Mouse (Mus musculus): ENCODE results near the gene Cenpf. TPM values are rescaled to one million over a fixed set of nuclear protein-coding genes. Genes with fewer than 3 reads are reported as not detected.

The Cenpf gene
- polyA plus RNA-seq (2021; fragmentation: Nextera tagmentation) = 0.33 and 0.48 TPM in 2 replicates
- long read RNA-seq, experiment 1 = 0 reads
- long read RNA-seq, experiment 2, partial matches to known transcripts = 0 of 1 reads
- long read RNA-seq, experiment 2, other reads (novel, unspliced or antisense) = 1 of 1 reads

DNA sequence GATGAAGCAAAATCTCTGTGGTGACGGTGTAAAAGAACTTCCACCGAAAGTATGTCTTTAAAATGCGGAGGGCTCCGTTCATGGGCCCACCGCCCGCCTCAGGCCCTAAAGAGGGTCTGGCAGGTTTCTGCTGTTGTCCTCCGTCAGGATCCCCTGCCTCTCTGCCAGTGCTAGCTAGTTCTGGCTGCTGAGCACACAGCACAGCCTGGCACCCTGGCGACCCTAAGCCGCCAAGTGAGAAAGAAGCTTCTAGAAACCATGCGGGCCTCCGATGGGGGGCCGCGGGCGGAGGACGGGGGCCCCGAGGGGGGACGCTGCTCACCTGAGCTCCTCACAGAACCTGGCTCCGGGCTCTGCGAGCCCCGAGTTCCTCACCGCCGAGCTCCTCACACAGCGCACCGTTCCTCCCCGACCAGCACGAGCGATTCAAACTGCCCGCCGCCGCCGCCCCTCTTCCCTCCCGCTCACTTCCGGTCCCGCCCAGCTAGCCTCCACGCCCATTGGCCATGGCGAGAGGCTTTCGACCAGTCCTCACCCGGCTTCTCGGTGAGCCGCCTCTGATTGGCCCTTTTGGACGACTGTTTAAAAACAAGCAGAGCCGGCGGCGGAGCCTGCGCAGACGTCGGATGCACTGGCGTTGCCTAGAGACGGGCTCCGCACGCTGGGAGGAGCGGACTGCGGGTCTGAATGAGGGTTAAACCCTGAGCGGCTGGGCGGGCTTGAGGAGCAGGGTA is at the start of gene Cenpf:
TSS of gene Cenpf (minus strand) at position 433 of the 734 bp plus-strand sequence.

DNA sequence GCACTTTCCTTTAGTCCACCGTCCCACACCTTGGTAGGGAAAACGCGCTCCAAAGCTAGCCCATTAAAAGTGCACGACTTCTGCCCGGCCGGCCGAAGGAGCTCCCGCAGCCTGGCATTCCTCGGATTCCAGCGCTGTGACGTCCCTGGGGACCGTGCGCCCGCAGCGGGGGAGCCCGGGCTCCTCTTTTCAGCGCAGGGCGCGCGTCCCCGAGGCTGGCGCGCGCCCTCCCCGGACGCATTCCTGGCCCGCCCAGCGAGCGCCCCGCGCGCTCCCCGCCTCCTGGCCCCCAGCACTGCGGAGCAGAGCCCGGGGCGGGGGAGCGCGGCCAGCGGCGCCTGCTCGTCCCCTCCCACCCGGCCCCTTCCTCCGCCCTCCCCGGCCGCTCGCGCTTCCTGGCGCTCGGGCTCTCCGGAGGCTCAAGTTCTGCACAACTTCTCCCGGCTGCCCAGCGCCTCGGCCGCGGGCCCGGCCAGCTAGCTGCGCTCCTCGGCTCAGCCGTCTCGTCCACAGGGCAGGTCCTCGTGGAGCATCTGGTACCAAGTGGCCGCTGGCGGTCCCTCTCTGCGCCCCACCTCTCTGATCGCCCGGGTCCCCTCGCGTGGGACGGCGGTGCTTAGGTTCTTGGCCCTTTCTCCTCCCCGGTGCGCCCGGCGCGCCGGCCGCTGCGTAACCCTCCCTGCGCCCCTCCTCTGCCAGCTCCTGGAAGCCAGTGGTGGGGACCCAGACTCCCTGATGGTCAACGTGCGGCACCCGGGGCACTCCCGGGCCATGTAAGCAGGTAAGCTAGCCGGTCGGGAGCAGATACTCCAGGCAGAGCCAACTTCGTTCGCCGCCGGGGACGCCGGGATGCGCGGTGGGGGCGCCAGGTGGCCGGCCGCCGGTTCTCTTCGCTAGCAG is 40.2 kb upstream of the Cenpf start, which contains the start of gene Ptpn14:
TSS of gene Ptpn14 (plus strand) at position 385 of the 900 bp plus-strand sequence.

Other genes starting within 250 kb of the Cenpf start
- gene Ptpn14, start 40.2 kb upstream of the Cenpf start, polyA plus RNA-seq (2021; fragmentation: Nextera tagmentation) = 1.6 and 3.0 TPM in 2 replicates
- 98.9 and 99.5 TPM in 2 replicates for gene Smyd2, start 234.3 kb upstream of the Cenpf start, polyA plus RNA-seq (2021; fragmentation: Nextera tagmentation)

All from left cerebral cortex, adult 6 months (tissue).